In the genomic region with DNA sequence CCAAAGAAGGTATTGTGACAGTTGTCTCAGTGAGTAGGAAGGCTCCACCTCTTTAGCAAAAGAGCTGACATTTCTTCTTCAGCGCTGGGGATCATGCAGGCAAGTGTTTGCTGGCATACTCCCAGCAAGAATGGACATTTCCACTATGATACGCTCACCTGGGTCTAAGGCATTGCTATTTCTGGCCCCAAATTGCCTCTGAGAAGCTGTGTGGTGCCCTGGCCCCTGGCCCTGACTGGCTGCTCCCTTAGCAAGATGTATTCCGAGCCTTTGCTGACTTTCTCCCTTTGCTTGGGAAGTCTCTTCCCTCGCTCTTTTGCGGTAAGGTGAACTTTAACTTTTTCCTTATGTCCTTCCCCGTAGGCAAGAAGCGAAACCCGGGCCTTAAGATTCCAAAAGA, we compare ENCODE assay signal across 22 mouse cellular contexts.
DNase-seq lines count a peak whose midpoint lies in the region; ATAC-seq and TF ChIP-seq lines count a peak whose summit lies in the region.
"Had no signal": no experiment of that assay in that cellular context is flagged by ENCODE, and none has a peak within 500 bp of the region (broad histone marks: within the 10 kb centered on the region; RNA-seq: fewer than 3 reads in every experiment).

No protein-coding gene starts in this region.

- DNase-seq in cerebellum, adult 9-10 months, result peak; percentile 15
- DNase-seq in cerebellum, adult 8-10 months, result no peak
- peak; percentile 49 for DNase-seq in kidney, adult 11 months
- no peak for DNase-seq in layer of hippocampus, adult 2 months (ENCODE audit: low spot score in 2 of 2)
- no peak for DNase-seq in layer of hippocampus, postnatal 25 days (ENCODE audit: extremely low spot score in 1 of 2, low spot score in 1 of 2)
- no peak for DNase-seq in neural tube, embryonic 10.5 days (ENCODE audit: extremely low spot score, low spot score)
- DNase-seq: adrenal gland, postnatal 14 days; gastrocnemius, postnatal 10 days; heart, adult 18-20 months; heart, postnatal 10 days; lung, adult 18-20 months; lung, postnatal 10 days; thymus, postnatal 36 days had no signal

- no peak overlapping the region for H3K4me2 ChIP-seq in kidney, embryonic 16.5 days (replicated peaks; ENCODE audit: low read depth, low read length)
- H3K4me2 ChIP-seq: heart, embryonic 12.5 days; stomach, embryonic 15.5 days had no signal

- no peak overlapping the region for H3K9ac ChIP-seq in kidney, embryonic 16.5 days (replicated peaks; ENCODE audit: low read length)
- H3K9ac ChIP-seq: forebrain, embryonic 13.5 days; heart, embryonic 12.5 days; stomach, embryonic 15.5 days had no signal

- no peak for ATAC-seq in kidney, embryonic 16.5 days (ENCODE audit: low FRiP score, low TSS enrichment)
- ATAC-seq: forebrain, embryonic 13.5 days; hindbrain, postnatal 0 days; intestine, embryonic 16.5 days; midbrain, embryonic 16.5 days had no signal

- no peak for TF ChIP-seq CTCF in layer of hippocampus, adult 2 months (conservative IDR thresholded peaks at IDR 0.05)

- H3K27me3 ChIP-seq in kidney, embryonic 16.5 days (ENCODE audit: insufficient read depth, low read length), result no peaks in the 10 kb centered on the region
- H3K27me3 ChIP-seq: heart, embryonic 12.5 days; stomach, embryonic 15.5 days had no signal

- 87% methylated on average over 8 of the region's 8 CpGs for WGBS in kidney, embryonic 16.5 days

- H3K9me3 ChIP-seq in kidney, embryonic 16.5 days (ENCODE audit: low read length), result 0 out of 2 replicates have a peak, but pooled peaks cover 2% of the 10 kb centered on the region
- H3K9me3 ChIP-seq: heart, embryonic 12.5 days; midbrain, embryonic 10.5 days; stomach, embryonic 15.5 days had no signal

- no peak overlapping the region for H3K27ac ChIP-seq in kidney, embryonic 16.5 days (ENCODE audit: low read length)
- peak overlapping the region; percentile 89; the same call in 1 of the 2 replicates for H3K27ac ChIP-seq in layer of hippocampus, adult 2 months
- H3K27ac ChIP-seq: forebrain, embryonic 13.5 days; hindbrain, postnatal 0 days; midbrain, embryonic 10.5 days; stomach, embryonic 15.5 days had no signal

- peaks cover 28% of the 10 kb centered on the region for H3K4me1 ChIP-seq in kidney, embryonic 16.5 days (ENCODE audit: insufficient read depth, low read length)

- 0 out of 2 replicates have a peak, but pooled peaks cover 2% of the 10 kb centered on the region for H3K36me3 ChIP-seq in kidney, embryonic 16.5 days (ENCODE audit: insufficient read depth, low read length)
- H3K36me3 ChIP-seq: heart, embryonic 12.5 days; stomach, embryonic 15.5 days had no signal

- no peak overlapping the region for H3K4me3 ChIP-seq in kidney, embryonic 16.5 days (ENCODE audit: low read length)
- H3K4me3 ChIP-seq in layer of hippocampus, adult 2 months, result no peak overlapping the region
- H3K4me3 ChIP-seq: forebrain, embryonic 13.5 days; heart, embryonic 12.5 days; midbrain, embryonic 10.5 days; myocyte; stomach, embryonic 15.5 days had no signal

Comparison
In these comparisons a context has a peak if more than half of its experiments do, and no peak if none do; other contexts are left out.
1. DNase-seq: peak in cerebellum, adult 9-10 months (single experiment) and kidney, adult 11 months (single experiment); none in cerebellum, adult 8-10 months (single experiment), layer of hippocampus, adult 2 months (0 of 2), layer of hippocampus, postnatal 25 days (0 of 2) and neural tube, embryonic 10.5 days (single experiment).